Mouse (Mus musculus) heart, postnatal 0 days (tissue): ENCODE measurements around the gene Mxi1.
"Not testable (repeated sequence)": the region's sequence is repeated elsewhere in the genome, so short reads cannot be mapped to it uniquely, and the experiment has no call there.

ENCODE experiments used
- CTCF ChIP-seq: IDR thresholded peaks from 2 replicates; pipeline ENCODE4 v1.5.1; 2016; ENCODE audit warnings: antibody characterized with exemption, control low read depth, low read depth
- EP300 ChIP-seq: IDR thresholded peaks from 2 replicates; pipeline ENCODE4 v1.6.1; 2016; ENCODE audit warnings: antibody characterized with exemption, low read depth

DNA sequence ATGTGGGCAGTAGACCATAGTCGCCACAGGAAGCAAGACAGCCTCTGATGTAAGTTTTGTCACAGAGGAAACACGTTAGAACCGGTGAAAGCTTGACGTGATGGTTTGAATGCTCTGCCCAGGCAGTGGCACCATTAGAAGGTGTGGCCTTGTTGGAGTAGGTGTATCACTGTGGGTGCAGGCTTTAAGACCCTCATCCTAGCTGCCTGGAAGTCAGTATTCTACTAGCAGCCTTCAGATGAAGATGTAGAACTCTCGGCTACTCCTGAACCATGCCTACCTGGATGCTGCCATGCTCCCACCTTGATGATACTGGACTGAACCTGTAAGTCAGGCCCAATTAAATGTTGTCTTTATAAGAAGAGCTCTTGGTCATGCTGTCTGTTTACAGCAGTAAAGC, 85.5 kb downstream of the Mxi1 start:
- TF ChIP-seq CTCF, EP300: not testable (repeated sequence)
